Mouse (Mus musculus) ES-E14 (cell line): ENCODE measurements around the gene Map3k14.

Experiments
- HCFC1 ChIP-seq: IDR thresholded peaks from 2 replicates; pipeline ENCODE4 v1.6.1; 2012; ENCODE audit warnings: low read length, inconsistent platforms, borderline replicate concordance; ENCODE audit not compliant: insufficient read depth
- MAFK ChIP-seq: IDR thresholded peaks from 2 replicates; pipeline ENCODE4 v1.6.1; 2014; ENCODE audit warnings: mild to moderate bottlenecking, low read depth, low read length, inconsistent platforms; ENCODE audit not compliant: insufficient read depth
- ZC3H11A ChIP-seq: IDR thresholded peaks from 2 replicates; pipeline ENCODE4 v1.6.1; 2012; ENCODE audit warnings: low read depth, mild to moderate bottlenecking, inconsistent platforms, low read length, borderline replicate concordance

DNA sequence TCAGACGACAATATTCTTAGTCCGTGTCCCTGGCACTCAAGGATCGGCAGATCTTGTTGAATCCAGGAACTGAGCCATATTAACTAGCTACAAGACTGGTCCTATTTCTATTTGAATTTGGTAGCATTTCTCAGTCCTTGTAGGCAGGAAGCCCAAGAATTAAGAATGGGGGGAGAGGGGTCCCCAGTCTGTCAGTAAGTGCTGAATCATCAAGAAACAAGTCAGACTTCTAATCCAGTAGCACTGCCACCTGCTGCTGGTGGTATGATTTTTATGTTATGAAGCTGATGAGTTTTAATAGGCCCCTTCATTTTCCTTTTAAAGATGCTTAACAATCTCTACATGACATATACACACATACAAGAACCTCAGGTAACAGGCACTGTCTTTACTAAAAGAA lies 16.9 kb downstream of the Map3k14 start:
- TF ChIP-seq HCFC1 (no peak), MAFK (peak; percentile 48; the same call in 1 of the 2 replicates), ZC3H11A (no peak)
